Mouse (Mus musculus) limb, embryonic 14.5 days (tissue): ENCODE data around the gene Nkiras2. TPM values are rescaled to one million over a fixed set of nuclear protein-coding genes. Genes with fewer than 3 reads are reported as not detected.

Source experiments
- ATAC-seq: fragments of 200-750 bp; cut with Nextera tagmentation; 2 replicates; pipeline ENCODE4 v1.8.0; 2017; ENCODE audit warnings: low read depth, moderate number of reproducible peaks, moderate TSS enrichment; ENCODE audit not compliant: low FRiP score
- DNase-seq: peaks from one replicate; pipeline ENCODE4 v3.0.0-alpha.2; 2015; ENCODE audit warnings: low spot score
- H3K27ac ChIP-seq: fragments of 300-500 bp; sonication (generic); replicated peaks from 2 replicates; pipeline ENCODE4 v1.5.1; 2014; ENCODE audit warnings: low read depth, mild to moderate bottlenecking, low read length, moderate library complexity, mixed read lengths
- H3K27me3 ChIP-seq: fragments of 300-500 bp; sonication (generic); 2 replicates; pipeline ENCODE4 v1.6.1; 2014; ENCODE audit warnings: low read length, mixed read lengths; ENCODE audit not compliant: control insufficient read depth, insufficient read depth
- H3K36me3 ChIP-seq: fragments of 300-500 bp; sonication (generic); 2 replicates; pipeline ENCODE4 v1.6.1; 2014; ENCODE audit warnings: mild to moderate bottlenecking, low read length, moderate library complexity, mixed read lengths; ENCODE audit not compliant: control insufficient read depth, insufficient read depth
- H3K4me1 ChIP-seq: fragments of 300-500 bp; sonication (generic); 2 replicates; pipeline ENCODE4 v1.6.1; 2014; ENCODE audit warnings: antibody characterized with exemption, low read length, mixed read lengths; ENCODE audit not compliant: control insufficient read depth, insufficient read depth
- H3K4me2 ChIP-seq: fragments of 300-500 bp; sonication (generic); replicated peaks from 2 replicates; pipeline ENCODE4 v1.6.1; 2014; ENCODE audit warnings: low read depth, mild to moderate bottlenecking, low read length, moderate library complexity; ENCODE audit not compliant: severe bottlenecking
- H3K4me3 ChIP-seq: fragments of 300-500 bp; sonication (generic); replicated peaks from 2 replicates; pipeline ENCODE4 v1.5.1; 2014; ENCODE audit warnings: low read length
- H3K9ac ChIP-seq: fragments of 300-500 bp; sonication (generic); 2 replicates; pipeline ENCODE4 v1.6.1; 2014; ENCODE audit warnings: mild to moderate bottlenecking, low read depth, low read length, moderate library complexity; ENCODE audit not compliant: severe bottlenecking
- H3K9me3 ChIP-seq: fragments of 300-500 bp; sonication (generic); 2 replicates; pipeline ENCODE4 v1.6.1; 2016; ENCODE audit warnings: low read length; ENCODE audit not compliant: control insufficient read depth
- POLR2A ChIP-seq: fragments of 200-500 bp; IDR thresholded peaks from 2 replicates; pipeline ENCODE4 v1.8.0; 2012; ENCODE audit warnings: inconsistent platforms, mild to moderate bottlenecking, moderate library complexity, borderline replicate concordance; ENCODE audit not compliant: insufficient read depth, insufficient read length; ENCODE audit errors: extremely low read depth
- WGBS: fragments of 180-500 bp; shearing (Covaris S2); extraction: QIAGEN DNeasy Blood & Tissue Kit; methylation state at CpG from one replicate; pipeline ENCODE4 v1.1.7; 2014; 5-methylcytosine and 5-hydroxymethylcytosine counted together
- polyA plus RNA-seq, 2 experiments: library from polyadenylated mRNA; depleted of rRNA in 1 of 2; stranded (reverse) in 1 of 2; unstranded in 1 of 2; fragments of >200 nt; fragmentation: Nextera tagmentation in 1 of 2; extraction: Ambion mirVana in 1 of 2; gene quantifications; 2 replicates each; pipeline versions ENCODE4 v1.2.1 to v1.2.3; 2012 to 2014

Gene Nkiras2
- polyA plus RNA-seq, 2 experiments, result 68.7 to 76.4 TPM

- Histone ChIP-seq H3K9me3 (no peaks in the 10 kb centered on the region), H3K36me3 (peaks cover 99% of the 10 kb centered on the region), H3K4me1 (no peaks in the 10 kb centered on the region), H3K9ac (no peak overlapping the region), H3K4me3 (no peak overlapping the region), H3K4me2 (no peak overlapping the region), H3K27ac (no peak overlapping the region), H3K27me3 (no peaks in the 10 kb centered on the region)
- TF ChIP-seq POLR2A, result no peak
- WGBS, result 89% methylated on average over 2 of the region's 2 CpGs
- ATAC-seq (no peak), DNase-seq (no peak)
Measured at GRCm38 (mm10) chr11:100588462-100588861, 30.6 kb upstream of the Nkiras2 start.

GRCm38 (mm10) chr11:100592346-100593046 is 26.5 kb upstream of the Nkiras2 start:
- WGBS, result 92% methylated on average over 11 of the region's 11 CpGs
- TF ChIP-seq POLR2A, result no peak
- DNase-seq (no peak), ATAC-seq (no peak)
- Histone ChIP-seq H3K4me1 (no peaks in the 10 kb centered on the region), H3K4me2 (no peak overlapping the region), H3K9me3 (no peaks in the 10 kb centered on the region), H3K27me3 (no peaks in the 10 kb centered on the region), H3K9ac (no peak overlapping the region), H3K4me3 (no peak overlapping the region), H3K36me3 (peaks cover 98% of the 10 kb centered on the region), H3K27ac (no peak overlapping the region)

DNA sequence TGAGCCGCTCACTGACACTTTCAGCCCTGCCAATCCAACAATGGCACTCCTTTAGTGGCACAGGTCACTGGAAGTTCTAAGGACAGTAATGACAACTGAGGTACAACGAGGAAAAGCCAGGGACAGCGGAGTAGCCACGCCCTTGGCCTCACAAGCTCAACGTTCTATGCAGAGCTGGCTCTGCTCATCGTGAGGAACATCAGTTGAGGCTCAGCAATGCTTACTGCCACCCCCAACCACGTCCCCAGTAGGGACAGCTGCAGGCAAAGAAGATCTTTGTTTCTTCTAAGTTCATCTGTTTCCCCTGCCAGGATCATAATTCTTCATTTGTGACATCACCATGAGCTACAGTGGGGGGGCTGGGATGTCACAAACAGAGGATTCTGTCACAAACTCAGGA is 24.4 kb upstream of the Nkiras2 start:
- ATAC-seq, result no peak
- Histone ChIP-seq H3K27me3 (no peaks in the 10 kb centered on the region), H3K9ac (no peak overlapping the region), H3K4me2 (no peak overlapping the region), H3K36me3 (peaks cover 98% of the 10 kb centered on the region), H3K4me1 (no peaks in the 10 kb centered on the region), H3K9me3 (no peaks in the 10 kb centered on the region), H3K27ac (no peak overlapping the region), H3K4me3 (no peak overlapping the region)
- 92% methylated on average over 7 of the region's 7 CpGs for WGBS
- TF ChIP-seq POLR2A, result no peak
- no peak for DNase-seq

- H3K4me3 ChIP-seq, result no peak overlapping the region
- H3K9ac ChIP-seq, result no peak overlapping the region
- ATAC-seq, result no peak
- no peak overlapping the region for H3K27ac ChIP-seq
- WGBS, result 64% methylated on average over 4 of the region's 4 CpGs
- H3K4me1 ChIP-seq, result no peaks in the 10 kb centered on the region
- no peak for DNase-seq
- H3K4me2 ChIP-seq, result no peak overlapping the region
- TF ChIP-seq POLR2A, result no peak
- H3K27me3 ChIP-seq, result no peaks in the 10 kb centered on the region
- no peaks in the 10 kb centered on the region for H3K9me3 ChIP-seq
- H3K36me3 ChIP-seq, result peaks cover 99% of the 10 kb centered on the region
Measured at GRCm38 (mm10) chr11:100595533-100595932, 23.5 kb upstream of the Nkiras2 start.

- Histone ChIP-seq H3K4me1 (no peaks in the 10 kb centered on the region), H3K27me3 (no peaks in the 10 kb centered on the region), H3K36me3 (peaks cover 82% of the 10 kb centered on the region), H3K4me2 (no peak overlapping the region), H3K9me3 (no peaks in the 10 kb centered on the region), H3K4me3 (no peak overlapping the region), H3K27ac (no peak overlapping the region), H3K9ac (no peak overlapping the region)
- no peak for DNase-seq
- ATAC-seq, result no peak
- TF ChIP-seq POLR2A, result no peak
- 81% methylated on average over 4 of the region's 4 CpGs for WGBS
Measured at GRCm38 (mm10) chr11:100598074-100598473, 21.0 kb upstream of the Nkiras2 start.
